Mouse (Mus musculus) ovary, postnatal 10 days (tissue): ENCODE measurements at regions not wholly inside any gene's neighbourhood (a gene's known extent, or its start where the extent isn't known, plus 50 kb on each side); places are given as distances from the start of the nearest gene placed in this dataset.

Source experiments
- DNase-seq: peaks from one replicate; pipeline ENCODE4 v3.0.0; 2022; ENCODE audit warnings: low spot score

GRCm38 (mm10) chr7:67895166-67895565 is 57.5 kb upstream of the Igf1r start:
- no peak for DNase-seq

- DNase-seq, result no peak
Observed at GRCm38 (mm10) chr7:67892917-67893316, 59.7 kb upstream of the Igf1r start.

- DNase-seq, result no peak
Observed at GRCm38 (mm10) chr7:67883040-67883439, 69.6 kb upstream of the Igf1r start.

- DNase-seq, result no peak
Observed at GRCm38 (mm10) chr7:67882606-67883005, 70.0 kb upstream of the Igf1r start.

- DNase-seq, result no peak
Observed at GRCm38 (mm10) chr7:67878226-67878625, 74.4 kb upstream of the Igf1r start.

- no peak for DNase-seq
Observed at GRCm38 (mm10) chr7:67877587-67877986, 75.0 kb upstream of the Igf1r start.

GRCm38 (mm10) chr7:67854080-67855022 is 94.8 kb upstream of the Synm start:
- DNase-seq, result no peak

GRCm38 (mm10) chr7:67852859-67853258 is 93.3 kb upstream of the Synm start:
- no peak for DNase-seq

GRCm38 (mm10) chr7:67849509-67849862 is 89.9 kb upstream of the Synm start:
- no peak for DNase-seq

- DNase-seq, result peak; percentile 13
Observed at GRCm38 (mm10) chr7:67848589-67849508, 89.3 kb upstream of the Synm start.

- no peak for DNase-seq
Observed at GRCm38 (mm10) chr7:67846796-67847195, 87.3 kb upstream of the Synm start.

GRCm38 (mm10) chr7:67836984-67837383 is 77.4 kb upstream of the Synm start:
- DNase-seq, result no peak

- DNase-seq, result no peak
Observed at GRCm38 (mm10) chr7:67836117-67836949, 76.8 kb upstream of the Synm start.

GRCm38 (mm10) chr7:67831738-67832137 is 72.2 kb upstream of the Synm start:
- no peak for DNase-seq

GRCm38 (mm10) chr7:67827386-67827785 is 67.8 kb upstream of the Synm start:
- no peak for DNase-seq

GRCm38 (mm10) chr7:67826936-67827335 is 67.4 kb upstream of the Synm start:
- DNase-seq, result no peak

- DNase-seq, result no peak
Observed at GRCm38 (mm10) chr7:67826368-67826767, 66.8 kb upstream of the Synm start.

GRCm38 (mm10) chr7:67825636-67826280 is 66.2 kb upstream of the Synm start:
- DNase-seq, result no peak

- no peak for DNase-seq
Observed at GRCm38 (mm10) chr7:67823943-67824645, 64.6 kb upstream of the Synm start.

- DNase-seq, result no peak
Observed at GRCm38 (mm10) chr7:67819551-67819950, 60.0 kb upstream of the Synm start.

- DNase-seq, result no peak
Observed at GRCm38 (mm10) chr7:67817556-67817955, 58.0 kb upstream of the Synm start.
